Mouse (Mus musculus): ENCODE measurements around the gene Snx32. TPM values are rescaled to one million over a fixed set of nuclear protein-coding genes. Genes with fewer than 3 reads are reported as not detected.

Snx32 gene
- total RNA-seq, 2 experiments from 2014 or later = 7.8 to 7.9 TPM

GRCm38 (mm10) chr19:5483386-5484359, 26.7 kb downstream of the Snx32 start:
- no peak for DNase-seq

- no peak for DNase-seq
These were observed 28.9 kb downstream of the Snx32 start for GRCm38 (mm10) chr19:5481398-5481797.

GRCm38 (mm10) chr19:5480016-5480415, 30.3 kb downstream of the Snx32 start:
- DNase-seq = no peak

GRCm38 (mm10) chr19:5477668-5478300, 32.6 kb downstream of the Snx32 start:
- DNase-seq = no peak

- DNase-seq = no peak
These were observed 33.2 kb downstream of the Snx32 start for GRCm38 (mm10) chr19:5477004-5477667.

- peak; percentile 33 for DNase-seq
These were observed 35.1 kb downstream of the Snx32 start for GRCm38 (mm10) chr19:5475069-5475714.

- peak; percentile 69 for DNase-seq
These were observed 35.9 kb downstream of the Snx32 start for GRCm38 (mm10) chr19:5474281-5475068.

GRCm38 (mm10) chr19:5473720-5474119, 36.6 kb downstream of the Snx32 start, which contains the start of gene Efemp2:
Gene Efemp2, plus strand, starts transcription at chr19:5473954.
- DNase-seq = peak; percentile 85

- no peak for DNase-seq
These were observed 37.5 kb downstream of the Snx32 start for GRCm38 (mm10) chr19:5472857-5473256.

- DNase-seq = no peak
These were observed 38.5 kb downstream of the Snx32 start for GRCm38 (mm10) chr19:5471846-5472245.

GRCm38 (mm10) chr19:5468374-5468773, 42.0 kb downstream of the Snx32 start, which contains the start of gene Ctsw:
Gene Ctsw, minus strand, starts transcription at chr19:5468507.
- DNase-seq = no peak

- DNase-seq = no peak
These were observed 43.3 kb downstream of the Snx32 start for GRCm38 (mm10) chr19:5466916-5467500.

GRCm38 (mm10) chr19:5465037-5465436, 45.3 kb downstream of the Snx32 start:
- no peak for DNase-seq

GRCm38 (mm10) chr19:5463791-5464562, 46.4 kb downstream of the Snx32 start:
- DNase-seq = peak; percentile 75

- no peak for DNase-seq
These were observed 47.1 kb downstream of the Snx32 start for GRCm38 (mm10) chr19:5463212-5463611.

GRCm38 (mm10) chr19:5461411-5461810, 48.9 kb downstream of the Snx32 start:
- DNase-seq = no peak

- peak; percentile 91 for DNase-seq
These were observed 49.9 kb downstream of the Snx32 start, which contains the start of gene Fibp for GRCm38 (mm10) chr19:5460465-5460911. Gene Fibp, plus strand, starts transcription at chr19:5460615.

- no peak for DNase-seq
These were observed 50.4 kb downstream of the Snx32 start for GRCm38 (mm10) chr19:5459896-5460295.

GRCm38 (mm10) chr19:5459019-5459418, 51.3 kb downstream of the Snx32 start:
- peak; percentile 13 for DNase-seq
